Mouse (Mus musculus) frontal cortex, postnatal 36 days (tissue): ENCODE measurements around the gene Smim7.
A peak's percentile ranks its signal among the peaks of the same experiment; 100 is the strongest.

Experiments
- DNase-seq, 2 experiments: peaks; one replicate each; pipeline ENCODE4 v3.0.0; 2022; ENCODE audit warnings: low spot score in 2 of 2

Smim7 gene

DNA sequence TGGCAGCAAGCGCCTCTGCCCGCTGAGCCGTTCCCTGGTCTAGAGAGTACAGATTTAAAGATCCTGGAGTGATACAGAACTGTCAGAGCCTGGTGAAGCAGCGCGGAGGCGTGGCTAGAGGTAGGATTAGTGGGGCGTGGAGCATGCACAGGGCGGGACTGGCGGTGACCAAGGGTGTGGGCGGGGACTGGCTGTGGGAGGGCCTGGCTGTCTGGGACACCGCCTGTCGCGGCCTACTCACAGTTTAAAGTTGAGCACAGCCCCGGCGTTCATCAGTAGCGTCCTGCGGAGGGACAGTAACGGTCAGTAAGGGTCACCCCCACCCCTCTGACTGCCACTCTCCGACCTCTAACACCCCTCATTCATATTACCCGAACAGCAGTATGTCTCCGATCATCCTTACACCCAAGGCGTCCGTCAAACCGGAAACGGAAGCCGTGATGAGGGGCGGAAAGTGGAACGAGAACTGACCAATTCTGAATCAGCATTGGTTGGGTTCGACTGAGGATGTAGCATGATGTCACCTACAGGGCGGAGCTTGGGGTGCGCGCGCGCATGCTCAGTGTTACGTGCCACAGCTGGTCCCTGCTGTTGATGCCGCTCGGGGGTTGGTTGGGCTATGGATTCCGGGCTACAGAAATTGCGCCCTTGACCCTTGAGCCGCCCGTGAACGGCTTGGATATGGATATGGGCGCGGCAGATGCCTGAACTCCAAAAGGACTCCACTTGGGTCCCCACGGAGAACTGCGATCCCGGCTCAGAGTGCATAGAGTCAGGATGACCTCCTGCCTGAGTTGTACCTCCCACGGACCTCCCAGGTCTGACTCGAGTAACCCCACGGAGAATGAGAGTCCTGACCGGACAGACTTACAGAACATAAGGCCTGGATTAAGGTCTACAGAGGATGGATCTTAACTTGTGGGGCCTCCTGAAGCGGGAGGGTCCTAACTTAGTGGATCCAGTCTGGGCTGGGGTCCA is at the start of gene Smim7:
Smim7 (minus strand) TSS at position 456 of the 978 bp plus-strand sequence.
- peak; percentile 97 to 99 for DNase-seq

DNA sequence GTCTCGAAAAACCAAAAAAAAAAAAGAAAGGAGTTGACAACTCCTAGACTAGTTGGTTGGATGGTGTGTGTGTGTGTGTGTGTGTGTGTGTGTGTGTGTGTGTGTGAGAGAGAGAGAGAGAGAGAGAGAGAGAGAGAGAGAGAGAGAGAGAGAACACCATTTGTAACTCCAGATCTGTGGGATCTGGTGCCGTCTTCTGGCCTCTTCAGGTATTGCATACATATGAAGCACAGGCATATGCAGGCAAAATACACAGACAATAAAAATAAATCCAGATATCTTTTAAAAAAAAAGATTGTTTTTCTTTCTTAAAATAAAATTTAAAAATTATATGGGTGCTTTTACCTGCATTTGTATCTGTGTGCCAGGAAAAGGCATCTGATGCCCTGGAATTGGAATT is 19.3 kb upstream of the Smim7 start:
- DNase-seq: no peak

GRCm38 (mm10) chr8:72589286-72589685 is 18.4 kb upstream of the Smim7 start:
- peak; percentile 81 to 85 for DNase-seq

DNA sequence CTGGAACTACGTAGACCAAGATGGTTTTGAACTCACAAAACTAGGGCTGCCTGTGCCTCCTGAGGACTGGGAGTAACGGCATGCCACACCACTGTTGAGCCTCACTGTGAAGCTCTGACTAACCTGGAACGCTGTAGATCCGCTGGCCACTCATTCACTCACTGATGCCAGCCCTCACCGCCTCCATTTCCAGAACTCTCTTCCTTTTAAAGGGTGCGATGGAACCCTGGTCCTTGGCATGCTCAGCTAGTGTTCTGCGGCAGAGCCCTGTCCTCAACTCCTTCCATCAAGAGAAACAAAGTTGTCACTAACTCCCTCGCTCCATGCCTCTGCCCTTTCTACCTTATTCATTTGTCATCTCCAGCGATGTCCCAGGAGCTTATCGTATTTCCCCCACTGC is 18.0 kb upstream of the Smim7 start:
- peak in 1 of 2 experiments; percentile 35 for DNase-seq

DNA sequence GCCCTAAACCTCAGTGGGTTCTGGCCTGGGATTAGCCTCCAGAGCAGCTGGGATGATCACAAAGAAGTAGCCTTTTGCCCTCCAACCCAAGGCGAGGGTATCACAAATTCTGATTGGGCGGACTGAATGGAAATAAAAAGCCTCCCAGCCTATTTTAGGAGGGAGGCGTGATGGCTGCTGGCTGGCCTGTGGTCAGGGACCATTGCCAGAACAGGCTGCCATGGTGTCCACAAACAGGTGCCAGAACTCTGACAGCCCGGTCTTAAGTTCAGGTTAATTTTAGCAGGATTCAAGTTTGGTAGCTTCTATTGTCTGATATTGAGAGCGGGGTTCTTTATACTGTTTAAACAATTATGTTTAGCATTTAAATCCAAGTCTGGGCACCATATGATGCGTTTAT is 16.9 kb upstream of the Smim7 start:
- no peak for DNase-seq

- DNase-seq: no peak
Observed at GRCm38 (mm10) chr8:72584390-72584789, 13.5 kb upstream of the Smim7 start.

DNA sequence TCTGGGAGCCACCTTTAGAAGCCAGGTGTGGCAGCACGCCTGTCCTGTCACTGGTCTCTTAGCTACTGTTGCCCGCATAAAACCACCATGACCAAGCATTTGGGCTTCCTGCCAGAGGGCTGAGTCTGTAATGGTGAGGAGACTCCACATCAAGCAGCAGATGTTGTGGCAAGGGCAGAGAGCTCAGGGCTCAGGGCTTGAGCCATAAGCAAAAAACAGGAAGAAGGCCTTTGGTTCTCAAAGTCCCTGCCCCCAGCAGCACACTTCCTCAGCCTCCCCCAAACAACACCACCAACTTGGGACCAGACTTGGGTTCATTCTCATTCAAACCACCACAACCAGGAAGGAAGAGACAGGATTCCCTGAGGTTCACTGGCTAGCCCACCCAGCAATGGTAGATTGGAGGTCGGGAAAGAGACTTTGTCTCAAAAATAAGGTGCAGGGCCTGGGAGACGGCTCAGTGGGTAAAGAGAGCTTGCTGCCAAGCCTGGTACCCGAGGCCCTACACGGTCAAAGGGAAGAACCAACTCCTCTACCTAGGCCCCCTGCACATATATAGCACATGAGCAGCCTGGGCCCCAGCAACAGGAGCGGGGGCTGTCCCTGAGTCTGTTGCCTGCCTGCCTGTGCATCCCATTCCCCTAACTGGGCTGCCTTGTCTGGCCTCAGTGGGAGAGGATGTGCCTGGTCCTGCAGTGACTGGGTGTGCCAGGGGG is 12.3 kb upstream of the Smim7 start:
- DNase-seq: no peak

- no peak for DNase-seq
Observed at GRCm38 (mm10) chr8:72579374-72579773, 8.5 kb upstream of the Smim7 start.

DNA sequence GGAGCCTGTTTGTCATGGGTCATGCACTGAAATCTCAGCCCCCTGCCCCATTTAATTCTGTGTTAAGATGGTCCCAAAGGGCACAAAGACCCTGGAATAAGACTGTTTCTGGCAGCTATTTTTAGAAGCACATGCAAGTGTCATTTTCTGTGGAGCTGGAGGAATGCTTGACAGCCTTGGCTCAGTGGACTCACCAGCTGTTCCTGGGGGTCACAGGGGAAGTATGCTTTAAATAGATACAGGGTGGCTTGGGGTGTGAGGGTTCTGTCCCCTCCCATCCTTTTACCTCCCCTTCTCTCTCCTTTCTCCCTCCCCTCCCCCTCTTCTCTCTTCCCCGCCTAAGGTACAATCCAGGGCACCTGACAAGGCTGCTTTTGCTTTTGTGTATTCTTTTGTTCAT is 7.1 kb upstream of the Smim7 start:
- DNase-seq: no peak

- no peak for DNase-seq
Observed at GRCm38 (mm10) chr8:72577266-72577665, 6.4 kb upstream of the Smim7 start.

GRCm38 (mm10) chr8:72575915-72576314 is 5.0 kb upstream of the Smim7 start:
- DNase-seq: no peak

- DNase-seq: no peak
Observed at GRCm38 (mm10) chr8:72573450-72573849, 2.6 kb upstream of the Smim7 start.

DNA sequence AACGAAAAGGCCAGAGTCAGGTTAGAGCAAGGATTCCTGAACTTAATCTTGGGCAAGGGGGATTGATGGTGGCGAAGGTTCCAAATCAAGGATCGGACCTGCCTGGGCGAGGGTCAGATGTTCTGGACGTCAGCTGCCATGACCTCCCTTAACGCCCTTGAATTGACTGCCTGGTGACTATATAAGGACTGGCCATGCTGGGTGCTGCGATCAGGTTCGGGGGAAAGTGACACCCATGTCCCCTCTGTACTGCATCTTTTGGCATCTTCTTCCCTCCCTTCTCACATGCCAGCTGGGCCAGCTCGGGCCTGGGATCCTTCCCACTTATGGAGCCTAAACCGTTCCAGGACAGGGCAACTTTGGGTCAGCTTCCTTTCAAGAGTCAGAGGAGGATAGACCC is 1.6 kb upstream of the Smim7 start:
- DNase-seq: no peak

DNA sequence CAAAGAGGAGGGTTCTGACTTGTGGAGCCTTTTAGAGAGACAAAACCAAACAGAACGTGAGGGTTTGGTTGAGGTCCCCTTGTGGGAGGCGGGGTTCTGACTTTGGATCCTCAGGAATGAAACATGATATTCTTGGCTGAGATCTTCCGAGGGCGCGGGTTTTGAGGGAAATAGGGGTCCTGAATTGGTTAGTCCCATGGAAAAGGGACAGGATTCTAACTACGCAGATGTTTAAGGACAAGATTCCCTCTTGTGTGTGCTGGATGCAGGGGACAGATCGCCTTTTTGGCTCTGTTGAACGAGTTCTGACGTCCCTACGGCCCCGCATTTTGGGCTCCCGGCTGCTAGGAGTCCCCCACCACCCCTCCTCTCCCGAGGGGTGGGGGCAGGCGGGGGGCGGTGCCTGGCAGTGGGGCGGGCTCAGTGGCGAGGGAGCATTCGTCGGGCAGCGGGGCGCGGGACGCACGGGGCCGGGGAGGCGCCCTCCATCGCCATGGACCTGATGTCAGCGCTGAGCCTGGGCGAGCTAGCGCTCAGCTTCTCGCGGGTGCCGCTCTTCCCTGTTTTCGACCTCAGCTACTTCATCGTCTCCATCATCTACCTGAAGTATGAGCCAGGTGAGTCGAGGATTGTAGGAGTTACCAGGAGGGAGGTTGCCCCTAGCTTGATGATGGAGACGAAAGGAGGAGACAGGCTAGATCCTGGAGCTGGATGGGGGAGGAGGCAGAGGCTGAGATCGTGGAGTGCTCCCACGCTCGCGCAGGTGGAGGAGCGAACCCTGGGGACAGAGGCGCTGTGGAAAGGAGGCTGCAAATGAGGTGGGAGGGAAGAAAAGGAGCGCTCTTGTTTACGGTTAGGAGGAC is 954 bp upstream of the Smim7 start, which contains the start of gene Tmem38a:
Tmem38a (plus strand) TSS at position 445 of the 863 bp plus-strand sequence.
- DNase-seq: peak; percentile 79 to 80

GRCm38 (mm10) chr8:72565970-72566369 is 4.9 kb downstream of the Smim7 start:
- DNase-seq: no peak

DNA sequence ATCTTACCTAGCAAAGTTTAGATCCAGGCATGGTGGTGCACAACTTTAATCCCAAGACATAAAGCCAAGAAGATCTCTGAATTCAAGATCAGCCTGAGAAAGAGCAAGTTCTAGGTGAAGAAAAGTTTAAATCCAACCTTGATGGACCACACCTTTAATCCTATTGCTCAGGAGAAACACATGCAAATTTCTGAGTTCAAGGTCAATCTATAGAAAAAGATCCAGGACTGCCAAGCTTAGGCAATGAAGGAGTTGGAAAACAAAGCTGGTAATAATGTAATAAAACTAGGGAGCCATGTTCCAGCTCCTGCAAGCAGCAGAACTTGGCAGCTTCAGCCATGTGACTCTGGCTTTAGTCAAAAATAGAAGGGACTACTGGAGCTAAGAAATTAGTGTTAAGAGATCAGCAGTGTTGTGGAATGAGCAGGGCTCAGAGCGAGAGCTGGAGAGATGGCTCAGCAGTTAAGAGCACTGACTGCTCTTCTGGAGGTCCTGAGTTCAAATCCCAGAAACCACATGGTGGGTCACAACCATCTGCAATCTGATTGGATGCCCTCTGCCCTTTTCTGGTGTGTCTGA is 9.7 kb downstream of the Smim7 start:
- DNase-seq: no peak

GRCm38 (mm10) chr8:72555770-72556169 is 15.1 kb downstream of the Smim7 start:
- DNase-seq: no peak

- DNase-seq: no peak
Observed at GRCm38 (mm10) chr8:72549314-72549892, 21.5 kb downstream of the Smim7 start.

DNA sequence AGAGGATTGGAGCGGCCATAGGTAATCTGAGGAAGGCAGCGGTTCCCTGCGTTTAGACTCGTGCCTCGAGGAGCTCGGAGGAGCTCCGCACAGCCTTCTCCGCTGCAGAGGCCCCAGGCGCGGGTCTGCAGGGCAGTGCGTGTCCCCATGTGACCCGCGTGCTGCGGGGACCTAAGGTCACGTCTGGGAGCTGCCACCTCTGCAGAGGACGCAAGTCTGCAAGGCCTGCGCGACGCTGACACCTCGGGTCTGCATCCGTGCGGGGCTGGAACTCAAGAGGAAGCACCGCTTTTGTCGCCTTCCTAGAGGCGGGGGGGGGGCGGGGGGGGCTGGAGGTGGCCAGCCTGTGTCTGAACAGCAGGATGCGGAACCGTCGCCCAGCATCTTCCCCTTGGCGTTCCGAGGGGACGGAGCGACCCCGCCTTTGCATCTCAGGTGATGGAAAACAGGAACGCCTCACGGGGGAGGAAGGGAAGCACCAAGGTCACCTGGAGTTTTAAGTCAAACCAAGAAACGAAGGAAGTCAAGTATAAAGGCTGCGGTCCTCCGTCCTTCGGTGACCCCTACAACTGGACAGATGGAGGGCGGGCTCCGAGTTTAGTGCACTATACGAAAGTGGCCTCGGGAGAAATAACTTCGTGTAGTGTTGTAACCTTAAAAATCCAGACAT is 22.1 kb downstream of the Smim7 start:
- no peak for DNase-seq
